ENCODE assay signal across 8 mouse cellular contexts in genomic region chr14:56777360-56778136, GRCm38 (mm10). TPM values are rescaled to one million over a fixed set of nuclear protein-coding genes. Genes with fewer than 3 reads are reported as not detected.
DNase-seq lines count a peak whose midpoint lies in the region; ATAC-seq lines count a peak whose summit lies in the region.

No protein-coding gene starts in this region.

- DNase-seq in T-cell, adult 2 months (ENCODE audit: low spot score) = peak; percentile 35
- DNase-seq in cerebellum, postnatal 36 days = peak; percentile 69
- DNase-seq in frontal cortex, postnatal 36 days (ENCODE audit: low spot score in 2 of 2) = peak; percentile 66 to 69
- peak; percentile 39 to 69 for DNase-seq in left cerebral cortex, adult 18-20 months (ENCODE audit: low spot score in 2 of 2)
- peak; percentile 77 to 79 for DNase-seq in lung, postnatal 4 days
- peak; percentile 27 for DNase-seq in retina, postnatal 7 days (ENCODE audit: low read depth, low spot score)
- peak; percentile 43 to 72 for DNase-seq in urinary bladder, adult 18-20 months (ENCODE audit: low spot score in 2 of 2)

- WGBS in hindbrain, embryonic 15.5 days = under 1% methylated on average over 71 of the region's 71 CpGs

- peak overlapping the region; percentile 77 for H3K4me3 ChIP-seq in hindbrain, embryonic 15.5 days

- H3K36me3 ChIP-seq in hindbrain, embryonic 15.5 days = no peaks in the 10 kb centered on the region

- peak overlapping the region; percentile 87 for H3K9ac ChIP-seq in hindbrain, embryonic 15.5 days

- H3K27me3 ChIP-seq in hindbrain, embryonic 15.5 days = no peaks in the 10 kb centered on the region

- H3K27ac ChIP-seq in hindbrain, embryonic 15.5 days (replicated peaks) = peak overlapping the region; percentile 96

- ATAC-seq in hindbrain, embryonic 15.5 days (ENCODE audit: low FRiP score, low read depth) = peak; percentile 9

- no peaks in the 10 kb centered on the region for H3K9me3 ChIP-seq in hindbrain, embryonic 15.5 days

- peak overlapping the region; percentile 64 for H3K4me2 ChIP-seq in hindbrain, embryonic 15.5 days

- peaks cover 39% of the 10 kb centered on the region for H3K4me1 ChIP-seq in hindbrain, embryonic 15.5 days (replicated peaks)

RNA-seq across cellular contexts. Expression of gene Pspc1, which starts 0.6 kb away (rescaled TPM):
- polyA plus RNA-seq in hindbrain, embryonic 15.5 days (2015; fragmentation: Nextera tagmentation; extraction: Ambion mirVana) = 35.3 and 38.9 TPM in 2 replicates
- total RNA-seq in left cerebral cortex, adult 18-20 months (2021) = 10 to 100 TPM; 59.5 to 61.0 TPM

RNA-seq across cellular contexts. Expression of gene Zmym5, which starts 34.0 kb away (rescaled TPM):
- polyA plus RNA-seq in hindbrain, embryonic 15.5 days (2015; fragmentation: Nextera tagmentation; extraction: Ambion mirVana) = 29.9 and 30.4 TPM in 2 replicates
- total RNA-seq in left cerebral cortex, adult 18-20 months (2021) = 10 to 100 TPM; 30.3 to 31.1 TPM

Comparison
In these comparisons a context has a peak if more than half of its experiments do, and no peak if none do; other contexts are left out.
1. Peak in every context shown above with its lines: DNase-seq, ATAC-seq, H3K4me3 ChIP-seq and H3K27ac ChIP-seq.
2. DNase-seq: peak in every context shown above with its lines; median percentile 78 in lung, postnatal 4 days; 69 in cerebellum, postnatal 36 days; 68 in frontal cortex, postnatal 36 days; 58 in urinary bladder, adult 18-20 months; 54 in left cerebral cortex, adult 18-20 months; 35 in T-cell, adult 2 months; 27 in retina, postnatal 7 days.